Mouse (Mus musculus): ENCODE data around the gene Phactr4. TPM values are rescaled to one million over a fixed set of nuclear protein-coding genes. Genes with fewer than 3 reads are reported as not detected.

Phactr4 gene
- total RNA-seq, 2 experiments from 2014 or later: 8.1 to 29.2 TPM

- no peak for ATAC-seq (replicated peaks; ENCODE audit: poor library complexity, severe bottlenecking)
Measured at GRCm38 (mm10) chr4:132380965-132381616, 41.2 kb downstream of the Phactr4 start.

- no peak for ATAC-seq (replicated peaks; ENCODE audit: poor library complexity, severe bottlenecking)
Measured at GRCm38 (mm10) chr4:132373820-132374219, 48.5 kb downstream of the Phactr4 start.

DNA sequence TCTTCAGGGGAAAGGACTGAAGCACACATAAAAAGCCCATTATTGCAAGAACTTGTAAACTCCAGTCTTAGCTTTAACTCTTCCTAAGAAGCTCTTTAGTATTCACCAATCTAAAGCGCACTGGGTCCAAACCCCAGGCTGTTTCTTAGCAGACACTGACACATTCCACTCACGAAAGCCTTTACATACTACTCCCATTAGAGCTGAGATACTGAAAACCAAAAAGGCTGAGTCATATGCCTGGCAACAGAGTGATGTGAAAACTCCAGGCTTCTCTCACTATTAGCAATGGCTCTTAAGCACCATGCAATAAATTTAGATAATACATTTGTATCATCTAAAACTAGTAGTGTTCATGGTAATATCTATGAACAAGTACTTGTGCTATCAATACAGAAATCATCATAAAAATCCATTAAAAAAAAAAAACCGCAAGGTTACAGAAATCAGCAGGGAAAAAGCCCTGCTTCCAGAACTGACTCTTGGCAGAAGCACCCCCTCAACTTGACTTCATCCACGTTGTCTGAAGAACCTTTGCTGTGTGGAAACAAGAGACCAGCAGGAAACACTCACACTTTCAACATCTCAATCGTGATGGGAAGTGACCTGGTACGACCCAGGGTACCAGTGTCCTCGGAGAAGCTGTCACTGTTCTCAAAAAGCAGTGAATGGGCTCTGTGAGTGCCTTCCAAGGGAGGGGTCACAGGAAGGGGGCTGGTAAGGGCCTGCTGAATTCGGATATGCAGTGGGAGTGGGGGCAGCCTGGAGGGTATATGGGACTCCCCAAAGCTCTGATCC, 52.1 kb downstream of the Phactr4 start:
- no peak for ATAC-seq (replicated peaks; ENCODE audit: poor library complexity, severe bottlenecking)

- ATAC-seq (replicated peaks; ENCODE audit: poor library complexity, severe bottlenecking): no peak
Measured at GRCm38 (mm10) chr4:132367480-132368201, 54.6 kb downstream of the Phactr4 start.

GRCm38 (mm10) chr4:132365450-132366060, 56.7 kb downstream of the Phactr4 start:
- ATAC-seq (replicated peaks; ENCODE audit: poor library complexity, severe bottlenecking): no peak

GRCm38 (mm10) chr4:132363487-132363886, 58.8 kb downstream of the Phactr4 start:
- ATAC-seq (replicated peaks; ENCODE audit: poor library complexity, severe bottlenecking): no peak

DNA sequence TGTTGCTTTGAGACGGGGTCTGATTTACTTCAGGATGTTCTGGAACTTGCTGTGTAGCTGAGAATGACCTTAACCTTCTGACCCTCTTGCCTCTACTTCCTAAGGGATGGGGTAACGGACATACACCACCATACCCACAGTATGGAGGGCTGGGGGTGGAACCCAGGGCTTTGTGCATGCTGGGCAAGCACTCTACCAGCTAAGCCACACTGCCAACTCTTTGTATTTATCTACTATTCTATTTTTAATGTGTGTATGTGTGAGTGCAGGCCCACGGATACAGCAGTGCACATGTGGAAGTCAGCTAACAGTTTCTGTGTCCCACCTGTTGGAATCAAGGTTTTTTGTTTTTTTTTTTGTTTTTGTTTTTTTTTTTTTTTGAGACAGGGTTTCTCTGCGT, 62.8 kb downstream of the Phactr4 start:
- no peak for ATAC-seq (replicated peaks; ENCODE audit: poor library complexity, severe bottlenecking)

GRCm38 (mm10) chr4:132356170-132356569, 66.1 kb downstream of the Phactr4 start:
- ATAC-seq (replicated peaks; ENCODE audit: poor library complexity, severe bottlenecking): peak; percentile 38; the same call in 1 of the 2 replicates

DNA sequence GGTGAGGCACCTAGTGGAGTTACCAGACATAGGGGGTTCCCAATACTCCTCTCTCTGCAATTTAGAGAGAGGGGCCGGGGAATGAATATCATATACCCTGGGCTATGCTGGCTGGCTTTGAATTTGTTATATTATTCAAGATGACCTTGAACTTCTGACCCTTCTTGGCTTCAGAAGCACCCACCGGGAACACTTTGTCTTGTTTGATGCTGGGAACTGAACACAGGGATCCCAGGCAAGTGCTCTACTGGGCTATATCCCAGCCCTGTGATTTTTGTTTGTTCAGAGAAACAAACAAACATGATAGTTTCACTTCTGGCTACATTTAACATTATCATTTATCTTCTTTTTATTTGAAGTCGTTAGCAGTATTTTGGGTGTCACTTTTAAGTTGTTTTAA, 66.9 kb downstream of the Phactr4 start:
- no peak for ATAC-seq (replicated peaks; ENCODE audit: poor library complexity, severe bottlenecking)

- ATAC-seq (replicated peaks; ENCODE audit: poor library complexity, severe bottlenecking): peak; percentile 32
Measured at GRCm38 (mm10) chr4:132354571-132354970, 67.7 kb downstream of the Phactr4 start.

DNA sequence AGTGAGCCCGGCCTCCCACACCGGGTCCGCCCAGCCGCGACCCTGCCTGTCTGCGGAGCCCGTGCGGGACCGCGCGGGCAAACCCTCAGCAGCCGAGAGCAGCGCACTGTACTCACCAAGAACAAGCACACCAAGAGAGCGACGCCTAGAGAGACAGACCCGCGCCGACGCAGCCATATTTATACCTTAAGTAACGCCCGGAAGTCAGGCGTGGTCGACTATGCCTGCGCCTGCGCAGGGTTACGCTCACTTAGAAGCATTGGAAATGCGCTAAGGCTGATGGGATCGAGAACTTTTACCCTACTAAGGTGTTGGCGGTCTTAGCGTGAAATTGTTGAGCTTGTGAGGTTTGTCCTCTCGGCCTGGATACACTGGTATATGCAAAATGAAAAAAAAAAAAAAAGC, 68.8 kb downstream of the Phactr4 start, which contains the start of gene Rcc1:
Gene Rcc1, minus strand, starts transcription at position 125 of the 405 bp plus-strand sequence.
- ATAC-seq (replicated peaks; ENCODE audit: poor library complexity, severe bottlenecking): peak; percentile 89

DNA sequence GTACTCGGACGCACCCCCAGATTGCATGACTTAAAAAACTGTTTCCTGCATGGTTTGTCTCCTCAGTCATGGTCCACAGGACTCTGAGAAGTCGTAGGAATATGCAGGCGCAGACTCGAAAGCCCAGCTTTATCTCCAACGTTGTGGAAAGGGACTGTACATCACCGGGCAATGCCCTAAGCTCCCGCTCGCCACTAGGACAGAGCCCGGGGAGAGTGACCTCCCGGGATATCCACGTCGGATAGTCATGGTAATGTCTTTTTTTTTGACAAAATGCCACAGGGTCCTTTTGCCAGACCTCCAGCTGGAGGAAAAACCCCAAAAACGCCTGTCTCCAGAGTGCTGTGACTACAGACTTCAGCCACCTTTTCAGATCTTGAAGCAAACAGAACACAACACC, 69.5 kb downstream of the Phactr4 start:
- no peak for ATAC-seq (replicated peaks; ENCODE audit: poor library complexity, severe bottlenecking)

- ATAC-seq (replicated peaks; ENCODE audit: poor library complexity, severe bottlenecking): no peak
Measured at GRCm38 (mm10) chr4:132351401-132351800, 70.9 kb downstream of the Phactr4 start.

- ATAC-seq (replicated peaks; ENCODE audit: poor library complexity, severe bottlenecking): no peak
Measured at GRCm38 (mm10) chr4:132350854-132351253, 71.4 kb downstream of the Phactr4 start.

DNA sequence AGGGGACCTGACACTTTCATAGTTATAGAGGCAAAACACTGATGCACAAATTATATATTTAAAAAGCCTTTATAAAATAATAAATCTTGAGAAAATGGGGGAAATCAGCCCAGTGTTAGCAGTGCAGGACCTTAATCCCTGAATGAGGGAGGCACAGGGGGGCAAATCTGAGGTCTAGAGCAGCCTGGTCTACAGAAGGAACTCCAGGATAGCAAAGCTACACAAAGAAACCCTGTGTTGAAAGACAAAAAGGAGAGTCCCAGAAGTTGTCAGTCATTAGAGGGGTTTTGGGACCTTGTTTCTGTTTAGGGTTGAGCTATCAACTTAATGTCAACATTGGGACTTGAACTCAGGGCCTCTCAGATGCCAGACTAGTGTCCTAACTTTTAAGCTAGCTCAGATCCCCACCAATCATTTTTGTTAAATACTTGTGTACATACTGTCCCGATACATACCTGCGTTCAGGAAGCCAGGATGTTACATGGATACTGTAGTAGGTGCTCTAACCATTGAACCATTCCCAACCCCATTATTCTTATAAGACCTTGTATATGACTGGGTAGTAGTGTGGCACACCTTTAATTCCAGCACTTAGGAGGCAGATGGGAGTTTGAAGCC, 72.1 kb downstream of the Phactr4 start:
- no peak for ATAC-seq (replicated peaks; ENCODE audit: poor library complexity, severe bottlenecking)

DNA sequence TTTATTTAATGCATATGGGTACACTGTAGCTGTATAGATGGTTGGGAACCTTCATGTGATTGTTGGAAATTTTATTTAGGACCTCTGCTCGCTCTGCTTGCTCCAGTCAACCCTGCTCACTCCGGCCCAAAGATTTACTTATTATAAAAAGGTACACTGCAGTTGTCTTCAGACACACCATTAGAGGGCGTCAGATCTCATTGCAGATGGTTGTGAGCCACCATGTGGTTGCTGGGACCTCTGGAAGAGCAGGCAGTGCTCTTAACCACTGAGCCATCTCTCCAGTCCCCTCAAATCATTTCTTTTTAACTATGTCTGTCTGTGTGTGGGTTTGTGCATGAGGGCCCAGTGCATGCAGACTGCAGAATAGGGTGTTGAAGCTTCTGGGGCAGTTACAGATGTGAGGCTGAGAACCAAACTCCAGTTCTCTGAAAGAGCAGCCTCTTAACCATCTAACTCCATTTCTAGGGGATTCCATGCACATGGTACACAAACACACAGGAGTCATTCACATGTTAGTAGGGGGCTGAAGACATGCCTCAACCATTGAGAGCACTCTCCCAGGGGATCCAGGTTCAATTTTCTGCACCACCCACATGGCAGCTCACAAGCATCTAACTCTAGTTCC, 72.7 kb downstream of the Phactr4 start:
- no peak for ATAC-seq (replicated peaks; ENCODE audit: poor library complexity, severe bottlenecking)

DNA sequence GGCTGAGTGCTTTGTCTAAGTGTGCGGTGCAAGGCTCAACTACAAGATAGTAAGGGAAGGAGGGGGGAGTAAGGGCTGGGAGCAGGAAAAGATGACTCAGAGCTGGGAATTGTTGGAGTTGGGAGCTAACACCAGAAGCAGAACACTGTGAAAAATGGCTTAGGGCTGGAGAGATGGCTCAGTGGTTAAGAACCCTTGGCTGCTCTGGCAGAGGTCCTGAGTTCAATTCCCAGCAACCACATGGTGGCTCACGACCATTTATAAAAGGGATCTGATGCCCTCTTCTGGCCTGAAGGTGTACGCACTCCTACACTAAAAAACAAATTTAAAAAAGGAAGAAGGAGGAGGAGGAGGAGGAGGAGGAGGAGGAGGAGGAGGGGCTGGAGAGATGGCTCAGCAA, 75.6 kb downstream of the Phactr4 start:
- no peak for ATAC-seq (replicated peaks; ENCODE audit: poor library complexity, severe bottlenecking)

GRCm38 (mm10) chr4:132346261-132346660, 76.0 kb downstream of the Phactr4 start:
- ATAC-seq (replicated peaks; ENCODE audit: poor library complexity, severe bottlenecking): no peak

GRCm38 (mm10) chr4:132345843-132346212, 76.5 kb downstream of the Phactr4 start:
- ATAC-seq (replicated peaks; ENCODE audit: poor library complexity, severe bottlenecking): no peak
